Mouse (Mus musculus) G1E (cell line): ENCODE measurements around the gene Tmem86a.

Experiments
- CTCF ChIP-seq: IDR thresholded peaks from 2 replicates; pipeline ENCODE4 v1.5.1; 2012; ENCODE audit warnings: low read depth, low read length, inconsistent platforms, mixed read lengths
- GATA1 ChIP-seq: IDR thresholded peaks from 2 replicates; pipeline ENCODE4 v1.6.1; 2012; ENCODE audit warnings: borderline replicate concordance, low read length, inconsistent platforms, mixed read lengths
- GATA2 ChIP-seq: IDR thresholded peaks from 2 replicates; pipeline ENCODE4 v1.6.1; 2012; ENCODE audit warnings: low read depth, low read length, inconsistent platforms, borderline replicate concordance
- POLR2AphosphoS5 ChIP-seq: IDR thresholded peaks from 2 replicates; pipeline ENCODE4 v1.6.1; 2012; ENCODE audit warnings: low read depth, low read length, inconsistent platforms; ENCODE audit not compliant: insufficient replicate concordance
- TAL1 ChIP-seq: conservative IDR thresholded peaks from 2 replicates; pipeline ENCODE4 v1.6.1; 2012; ENCODE audit warnings: low read depth, low read length, inconsistent platforms, mixed read lengths

- no peak for TF ChIP-seq CTCF
- no peak for TF ChIP-seq GATA1
- TF ChIP-seq GATA2, result no peak
- no peak for TF ChIP-seq TAL1
- no peak for TF ChIP-seq POLR2AphosphoS5
These were observed 42.6 kb upstream of the Tmem86a start for GRCm38 (mm10) chr7:47007818-47008167.
